Mouse (Mus musculus): ENCODE results near the gene Cux1.

- TF ChIP-seq CTCF (IDR thresholded peaks at IDR 0.05; ENCODE audit: extremely low read depth, insufficient read depth, insufficient read length, insufficient replicate concordance), result no peak
- TF ChIP-seq POLR2A (IDR thresholded peaks at IDR 0.05; ENCODE audit: low read depth, low read length), result no peak
Measured at GRCm38 (mm10) chr5:136417891-136418290, 149.4 kb downstream of the Cux1 start.
